Mouse (Mus musculus): ENCODE measurements around the gene Otud3. TPM values are rescaled to one million over a fixed set of nuclear protein-coding genes. Genes with fewer than 3 reads are reported as not detected.
A peak's percentile ranks its signal among the peaks of the same experiment; 100 is the strongest.
"Not testable (repeated sequence)": the region's sequence is repeated elsewhere in the genome, so short reads cannot be mapped to it uniquely, and the experiment has no call there.

The Otud3 gene
- polyA plus RNA-seq, 1 experiment, result 8.4 TPM

DNA sequence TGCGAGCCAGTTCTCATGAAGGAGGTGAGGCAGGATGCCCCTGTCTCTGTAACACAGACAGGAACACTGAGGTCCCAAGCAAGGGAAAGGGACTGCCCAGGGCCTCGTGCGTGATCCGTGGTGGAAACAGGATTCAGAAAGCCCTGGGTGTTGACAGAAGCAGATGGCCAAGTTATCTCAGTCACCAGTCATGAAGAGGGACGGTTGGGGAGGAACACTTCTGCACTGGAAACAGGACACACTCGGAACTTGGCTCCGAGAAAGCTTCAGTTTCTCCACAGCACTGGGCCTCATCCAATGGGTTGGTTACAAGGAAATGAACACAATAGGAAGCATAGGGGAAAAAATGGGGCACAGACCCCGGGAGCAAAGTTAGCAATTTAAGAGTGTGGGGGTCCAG, 35.0 kb downstream of the Otud3 start:
- no peak for DNase-seq
- Histone ChIP-seq H3K27me3 (replicated peaks; ENCODE audit: control insufficient read depth, insufficient read depth, low read length) (no peaks in the 10 kb centered on the region), H3K4me3 (ENCODE audit: insufficient read depth, low read depth, low read length) (no peak overlapping the region), H3K36me3 (ENCODE audit: control insufficient read depth, insufficient read depth, low read length) (no peaks in the 10 kb centered on the region), H3K27ac (ENCODE audit: insufficient read depth, low read depth, low read length) (no peak overlapping the region), H3K4me1 (ENCODE audit: control insufficient read depth, insufficient read depth, low read length) (no peaks in the 10 kb centered on the region)
- 63% methylated on average over 8 of the region's 8 CpGs for WGBS
- TF ChIP-seq POLR2A (IDR thresholded peaks at IDR 0.05; ENCODE audit: low read depth, low read length) (no peak), CTCF (conservative IDR thresholded peaks at IDR 0.05; ENCODE audit: insufficient read depth, insufficient read length, low read depth, low read length) (no peak)

DNA sequence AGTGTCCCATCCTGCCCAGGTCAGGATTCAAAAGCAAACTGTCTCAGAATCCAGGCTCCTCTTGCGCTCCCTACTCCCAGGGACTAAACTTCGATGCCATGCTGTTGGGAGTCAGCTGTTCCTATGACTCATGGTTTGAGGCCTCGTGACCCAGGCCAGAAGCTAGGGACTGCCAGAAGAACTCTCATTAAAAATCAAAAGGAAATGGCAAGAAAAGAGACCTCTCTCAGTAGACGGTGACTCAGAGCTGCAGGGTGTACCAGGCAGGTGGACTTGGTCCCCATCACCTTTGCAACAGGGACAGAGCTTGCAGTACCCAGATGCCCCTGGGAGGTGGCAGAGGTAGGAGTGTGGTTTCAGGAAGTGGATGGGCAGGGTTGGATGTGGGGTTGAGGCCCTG, 36.0 kb downstream of the Otud3 start, which contains the start of gene Pla2g2e:
Pla2g2e (plus strand) TSS at position 212 of the 400 bp plus-strand sequence.
- H3K36me3 ChIP-seq (ENCODE audit: control insufficient read depth, insufficient read depth, low read length), result no peaks in the 10 kb centered on the region
- H3K4me1 ChIP-seq (ENCODE audit: control insufficient read depth, insufficient read depth, low read length), result no peaks in the 10 kb centered on the region
- 42% methylated on average over 4 of the region's 4 CpGs for WGBS
- DNase-seq, result no peak
- H3K4me3 ChIP-seq (ENCODE audit: insufficient read depth, low read depth, low read length), result no peak within 1 kb of the TSS
- no peak for TF ChIP-seq POLR2A (IDR thresholded peaks at IDR 0.05; ENCODE audit: low read depth, low read length)
- no peak for TF ChIP-seq CTCF (conservative IDR thresholded peaks at IDR 0.05; ENCODE audit: insufficient read depth, insufficient read length, low read depth, low read length)
- no peaks in the 10 kb centered on the region for H3K27me3 ChIP-seq (replicated peaks; ENCODE audit: control insufficient read depth, insufficient read depth, low read length)
- no peak within 1 kb of the TSS for H3K27ac ChIP-seq (ENCODE audit: insufficient read depth, low read depth, low read length)

DNA sequence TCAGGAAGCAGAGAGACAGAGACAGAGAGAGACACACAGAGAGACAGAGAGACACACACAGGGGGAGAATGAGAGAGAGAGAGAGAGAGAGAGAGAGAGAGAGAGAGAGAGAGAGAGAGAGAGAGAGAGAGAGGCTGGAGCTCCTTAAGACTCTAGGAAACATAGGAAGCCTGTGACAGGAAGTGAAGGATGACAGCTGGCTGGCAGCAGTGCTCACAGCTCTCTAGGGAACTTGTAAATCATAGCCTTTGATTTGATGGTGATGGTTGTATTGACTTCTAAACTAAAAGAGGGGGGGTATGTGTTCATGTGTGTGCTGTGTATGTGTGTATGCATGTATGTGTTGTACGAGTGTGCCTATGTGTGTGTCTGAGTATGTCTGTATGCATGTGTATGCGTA, 37.8 kb downstream of the Otud3 start:
- Histone ChIP-seq H3K4me1 (ENCODE audit: control insufficient read depth, insufficient read depth, low read length) (no peaks in the 10 kb centered on the region), H3K36me3 (ENCODE audit: control insufficient read depth, insufficient read depth, low read length) (no peaks in the 10 kb centered on the region), H3K27me3 (replicated peaks; ENCODE audit: control insufficient read depth, insufficient read depth, low read length) (no peaks in the 10 kb centered on the region), H3K4me3 (ENCODE audit: insufficient read depth, low read depth, low read length) (no peak overlapping the region), H3K27ac (ENCODE audit: insufficient read depth, low read depth, low read length) (no peak overlapping the region)
- TF ChIP-seq POLR2A (IDR thresholded peaks at IDR 0.05; ENCODE audit: low read depth, low read length), result no peak
- TF ChIP-seq CTCF (conservative IDR thresholded peaks at IDR 0.05; ENCODE audit: insufficient read depth, insufficient read length, low read depth, low read length), result no peak
- WGBS, result 98% methylated on average over 2 of the region's 2 CpGs
- no peak for DNase-seq

DNA sequence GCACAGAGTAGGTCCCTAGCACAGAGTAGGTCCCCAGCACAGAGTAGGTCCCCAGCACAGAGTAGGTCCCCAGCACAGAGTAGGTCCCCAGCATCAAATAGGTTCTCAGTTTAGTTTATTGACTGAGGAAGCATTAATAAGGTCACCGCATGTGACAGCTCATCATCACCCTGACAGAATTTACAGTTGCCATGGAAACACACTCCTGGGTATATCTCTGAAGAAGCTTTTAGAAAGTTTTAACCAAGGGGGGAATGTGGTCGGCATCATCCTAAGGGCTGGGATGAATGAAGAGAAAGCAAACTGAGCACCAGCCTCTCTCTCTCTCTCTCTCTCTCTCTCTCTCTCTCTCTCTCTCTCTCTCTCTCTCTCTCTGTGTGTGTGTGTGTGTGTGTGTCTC, 38.5 kb downstream of the Otud3 start:
- not testable (repeated sequence) for H3K27me3 ChIP-seq (replicated peaks; ENCODE audit: control insufficient read depth, insufficient read depth, low read length); H3K4me1 ChIP-seq (ENCODE audit: control insufficient read depth, insufficient read depth, low read length); H3K4me3 ChIP-seq (ENCODE audit: insufficient read depth, low read depth, low read length); H3K27ac ChIP-seq (ENCODE audit: insufficient read depth, low read depth, low read length); DNase-seq; H3K36me3 ChIP-seq (ENCODE audit: control insufficient read depth, insufficient read depth, low read length)
- WGBS, result 95% methylated on average over 2 of the region's 2 CpGs

DNA sequence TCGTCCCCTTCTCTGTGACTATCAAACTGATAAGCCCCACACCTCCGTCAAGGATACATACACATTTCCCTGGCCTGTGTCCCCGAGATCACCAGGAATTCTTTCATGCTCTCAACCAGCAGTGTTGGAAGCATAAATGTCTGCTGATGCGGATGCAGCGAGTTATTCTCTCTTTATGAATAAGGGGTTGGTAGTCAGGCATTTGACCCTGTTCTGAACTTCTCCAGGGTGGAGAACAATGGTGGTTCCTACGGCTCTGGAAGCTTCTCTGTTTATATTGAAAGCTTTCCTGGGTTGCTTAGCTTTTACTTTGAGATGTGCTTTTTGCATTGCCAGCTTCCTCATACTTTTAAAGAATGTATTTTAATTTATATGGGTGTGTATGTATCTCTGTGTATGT, 39.9 kb downstream of the Otud3 start, which contains the start of gene Gm13030:
Gm13030 (minus strand) TSS at position 101 of the 400 bp plus-strand sequence.
- Histone ChIP-seq H3K4me1 (ENCODE audit: control insufficient read depth, insufficient read depth, low read length) (no peaks in the 10 kb centered on the region), H3K27me3 (replicated peaks; ENCODE audit: control insufficient read depth, insufficient read depth, low read length) (no peaks in the 10 kb centered on the region), H3K27ac (ENCODE audit: insufficient read depth, low read depth, low read length) (no peak within 1 kb of the TSS), H3K4me3 (ENCODE audit: insufficient read depth, low read depth, low read length) (no peak within 1 kb of the TSS), H3K36me3 (ENCODE audit: control insufficient read depth, insufficient read depth, low read length) (no peaks in the 10 kb centered on the region)
- DNase-seq, result no peak
- TF ChIP-seq POLR2A (IDR thresholded peaks at IDR 0.05; ENCODE audit: low read depth, low read length), result no peak
- TF ChIP-seq CTCF (conservative IDR thresholded peaks at IDR 0.05; ENCODE audit: insufficient read depth, insufficient read length, low read depth, low read length), result no peak
- 86% methylated on average over 6 of the region's 6 CpGs for WGBS

DNA sequence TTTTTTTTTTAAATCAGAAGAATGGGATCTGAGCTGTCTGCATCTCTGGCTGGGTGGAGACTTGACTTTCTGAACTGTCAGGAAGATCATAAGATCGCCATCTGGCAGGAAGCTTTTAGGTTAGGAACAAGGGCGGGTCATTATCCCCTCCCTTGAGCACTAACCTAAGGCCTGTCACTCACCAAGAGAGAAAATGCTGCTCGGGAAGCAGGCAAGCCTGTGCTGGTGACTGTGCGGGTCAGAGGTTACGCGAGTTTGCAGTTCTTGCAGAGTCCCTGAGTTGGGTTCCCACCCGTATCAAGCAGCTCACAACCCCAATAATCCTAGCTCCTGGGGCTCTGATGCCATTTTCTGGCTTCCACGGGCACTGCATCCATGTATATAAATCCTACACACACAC, 45.1 kb downstream of the Otud3 start:
- TF ChIP-seq CTCF (conservative IDR thresholded peaks at IDR 0.05; ENCODE audit: insufficient read depth, insufficient read length, low read depth, low read length) (no peak), POLR2A (IDR thresholded peaks at IDR 0.05; ENCODE audit: low read depth, low read length) (no peak)
- WGBS, result 62% methylated on average over 8 of the region's 8 CpGs
- Histone ChIP-seq H3K4me1 (ENCODE audit: control insufficient read depth, insufficient read depth, low read length) (no peaks in the 10 kb centered on the region), H3K4me3 (ENCODE audit: insufficient read depth, low read depth, low read length) (no peak overlapping the region), H3K36me3 (ENCODE audit: control insufficient read depth, insufficient read depth, low read length) (no peaks in the 10 kb centered on the region), H3K27me3 (replicated peaks; ENCODE audit: control insufficient read depth, insufficient read depth, low read length) (no peaks in the 10 kb centered on the region), H3K27ac (ENCODE audit: insufficient read depth, low read depth, low read length) (no peak overlapping the region)
- peak; percentile 18 for DNase-seq

DNA sequence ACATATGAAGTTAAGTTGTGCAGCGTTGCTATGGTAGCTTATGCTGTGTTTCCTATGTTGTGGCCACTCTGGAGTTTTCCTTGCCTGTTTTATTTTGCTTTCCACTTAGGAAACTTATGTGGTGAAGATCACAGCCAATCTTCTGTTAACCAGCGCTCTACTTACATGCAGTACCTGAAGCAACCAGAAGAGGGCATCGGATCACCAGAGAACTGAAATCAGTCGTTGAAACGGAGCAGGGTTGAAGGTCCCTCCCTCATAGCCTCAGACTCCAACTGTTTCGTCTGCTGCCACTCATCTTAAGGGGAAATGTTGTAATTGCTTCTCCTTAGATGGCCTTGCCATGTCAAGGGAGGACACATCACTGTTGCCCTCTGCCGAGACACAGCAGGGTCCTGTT, 47.3 kb downstream of the Otud3 start:
- peak; percentile 79 for DNase-seq
- H3K36me3 ChIP-seq (ENCODE audit: control insufficient read depth, insufficient read depth, low read length), result no peaks in the 10 kb centered on the region

DNA sequence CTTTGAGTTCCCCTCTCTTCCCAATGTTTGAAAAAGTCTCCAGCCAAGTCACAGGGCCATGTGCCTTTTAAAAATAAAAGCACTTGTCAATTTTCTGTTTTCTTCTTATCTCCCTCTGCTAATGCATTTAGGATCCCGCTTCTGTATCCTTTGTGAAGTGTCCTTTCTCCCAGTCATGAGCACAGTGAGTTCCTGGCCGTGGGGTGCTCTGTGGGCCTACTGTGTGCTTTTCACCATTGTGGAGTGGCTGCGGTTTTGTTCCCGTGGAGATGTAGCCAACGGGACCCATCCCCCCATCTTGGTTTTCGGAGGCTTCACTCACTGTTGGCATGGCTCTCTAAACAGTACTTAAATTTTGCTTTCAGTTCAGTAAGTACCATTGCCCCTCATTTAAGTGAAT, 47.8 kb downstream of the Otud3 start:
- H3K27me3 ChIP-seq (replicated peaks; ENCODE audit: control insufficient read depth, insufficient read depth, low read length), result no peaks in the 10 kb centered on the region
- TF ChIP-seq CTCF (conservative IDR thresholded peaks at IDR 0.05; ENCODE audit: insufficient read depth, insufficient read length, low read depth, low read length) (no peak), POLR2A (IDR thresholded peaks at IDR 0.05; ENCODE audit: low read depth, low read length) (no peak)
- no peaks in the 10 kb centered on the region for H3K36me3 ChIP-seq (ENCODE audit: control insufficient read depth, insufficient read depth, low read length)
- no peak overlapping the region for H3K4me3 ChIP-seq (ENCODE audit: insufficient read depth, low read depth, low read length)
- H3K27ac ChIP-seq (ENCODE audit: insufficient read depth, low read depth, low read length), result no peak overlapping the region
- DNase-seq, result no peak
- no peaks in the 10 kb centered on the region for H3K4me1 ChIP-seq (ENCODE audit: control insufficient read depth, insufficient read depth, low read length)
- 68% methylated on average over 6 of the region's 6 CpGs for WGBS

More for the DNA sequence above, 47.3 kb downstream of the Otud3 start:
- H3K4me1 ChIP-seq (ENCODE audit: control insufficient read depth, insufficient read depth, low read length), result no peaks in the 10 kb centered on the region
- 11% methylated on average over 7 of the region's 7 CpGs for WGBS
- no peaks in the 10 kb centered on the region for H3K27me3 ChIP-seq (replicated peaks; ENCODE audit: control insufficient read depth, insufficient read depth, low read length)
- no peak for TF ChIP-seq POLR2A (IDR thresholded peaks at IDR 0.05; ENCODE audit: low read depth, low read length)
- TF ChIP-seq CTCF (conservative IDR thresholded peaks at IDR 0.05; ENCODE audit: insufficient read depth, insufficient read length, low read depth, low read length), result peak; percentile 86
- H3K4me3 ChIP-seq (ENCODE audit: insufficient read depth, low read depth, low read length), result no peak overlapping the region
- H3K27ac ChIP-seq (ENCODE audit: insufficient read depth, low read depth, low read length), result no peak overlapping the region

All from kidney, adult 2 months (tissue).